ENCODE assay signal across 9 mouse cellular contexts in genomic region chr3:105151475-105152157, GRCm38 (mm10).
DNase-seq lines count a peak whose midpoint lies in the region; ATAC-seq and TF ChIP-seq lines count a peak whose summit lies in the region.
"Had no signal": no experiment of that assay in that cellular context is flagged by ENCODE, and none has a peak within 500 bp of the region (broad histone marks: within the 10 kb centered on the region; RNA-seq: fewer than 3 reads in every experiment).

No protein-coding gene starts in this region.

- WGBS in lung, adult 2 months = 25% methylated on average over 11 of the region's 11 CpGs
- 14% methylated on average over 11 of the region's 11 CpGs for WGBS in embryonic facial prominence, embryonic 11.5 days
- 20% methylated on average over 11 of the region's 11 CpGs for WGBS in hindbrain, embryonic 10.5 days
- 21% methylated on average over 11 of the region's 11 CpGs for WGBS in midbrain, embryonic 12.5 days
- WGBS in stomach, embryonic 16.5 days = 19% methylated on average over 11 of the region's 11 CpGs

- no peaks in the 10 kb centered on the region for H3K36me3 ChIP-seq in embryonic facial prominence, embryonic 11.5 days (replicated peaks; ENCODE audit: control insufficient read depth, insufficient read depth, low read depth, low read length)
- no peaks in the 10 kb centered on the region for H3K36me3 ChIP-seq in hindbrain, embryonic 10.5 days
- H3K36me3 ChIP-seq in midbrain, embryonic 12.5 days = no peaks in the 10 kb centered on the region
- no peaks in the 10 kb centered on the region for H3K36me3 ChIP-seq in stomach, embryonic 16.5 days (ENCODE audit: control insufficient read depth, insufficient read depth, low read length)

- ATAC-seq in embryonic facial prominence, embryonic 11.5 days (replicated peaks; ENCODE audit: insufficient number of reproducible peaks, low FRiP score, low TSS enrichment, low read depth) = 0 out of 2 replicates have a peak, but pooled peaks have one; percentile 56
- peak; percentile 77 for ATAC-seq in midbrain, embryonic 12.5 days (ENCODE audit: low FRiP score, low read depth)
- ATAC-seq in stomach, embryonic 16.5 days (ENCODE audit: insufficient read depth, low FRiP score) = peak; percentile 17; the same call in 1 of the 2 replicates

- DNase-seq in lung, adult 2 months = no peak
- no peak for DNase-seq in lung, postnatal 25 days (ENCODE audit: low spot score)
- DNase-seq in embryonic facial prominence, embryonic 11.5 days (ENCODE audit: low spot score) = peak; percentile 76
- DNase-seq in hindbrain, embryonic 10.5 days (ENCODE audit: low spot score) = peak; percentile 56
- peak; percentile 55 to 71 for DNase-seq in layer of hippocampus, postnatal 10 days (ENCODE audit: low spot score in 2 of 2)
- DNase-seq in T-cell, adult 2 months (ENCODE audit: low spot score) = no peak

- no peak overlapping the region for H3K27ac ChIP-seq in embryonic facial prominence, embryonic 11.5 days (replicated peaks; ENCODE audit: low read depth, low read length)
- no peak overlapping the region for H3K27ac ChIP-seq in hindbrain, embryonic 10.5 days
- no peak overlapping the region for H3K27ac ChIP-seq in midbrain, embryonic 12.5 days (replicated peaks)
- no peak overlapping the region for H3K27ac ChIP-seq in stomach, embryonic 16.5 days (ENCODE audit: low read length)

- peak; percentile 19; the same call in 1 of the 2 replicates for TF ChIP-seq CTCF in lung, adult 2 months (IDR thresholded peaks at IDR 0.05; ENCODE audit: insufficient read depth, low read length)

- H3K4me1 ChIP-seq in lung, adult 2 months (ENCODE audit: control insufficient read depth, insufficient read depth, low read length) = no peaks in the 10 kb centered on the region
- H3K4me1 ChIP-seq in embryonic facial prominence, embryonic 11.5 days (ENCODE audit: control insufficient read depth, insufficient read depth, low read length) = no peaks in the 10 kb centered on the region
- H3K4me1 ChIP-seq in hindbrain, embryonic 10.5 days (replicated peaks) = peaks cover 11% of the 10 kb centered on the region; the same call in 1 of the 2 replicates
- H3K4me1 ChIP-seq in midbrain, embryonic 12.5 days = peaks cover 8% of the 10 kb centered on the region; the same call in 1 of the 2 replicates
- H3K4me1 ChIP-seq in stomach, embryonic 16.5 days (ENCODE audit: control insufficient read depth, insufficient read depth, low read length) = peaks cover 3% of the 10 kb centered on the region; the same call in 1 of the 2 replicates

- no peaks in the 10 kb centered on the region for H3K27me3 ChIP-seq in embryonic facial prominence, embryonic 11.5 days (ENCODE audit: control insufficient read depth, insufficient read depth, low read length)
- H3K27me3 ChIP-seq in hindbrain, embryonic 10.5 days (ENCODE audit: insufficient read depth, poor library complexity, severe bottlenecking) = no peaks in the 10 kb centered on the region
- 0 out of 2 replicates have a peak, but pooled peaks cover 4% of the 10 kb centered on the region for H3K27me3 ChIP-seq in midbrain, embryonic 12.5 days
- H3K27me3 ChIP-seq in stomach, embryonic 16.5 days (ENCODE audit: control insufficient read depth, insufficient read depth, low read length) = no peaks in the 10 kb centered on the region

- H3K4me3 ChIP-seq in lung, adult 2 months (replicated peaks; ENCODE audit: extremely low read depth, low read depth, low read length) = no peak overlapping the region
- H3K4me3 ChIP-seq in embryonic facial prominence, embryonic 11.5 days (ENCODE audit: low read depth, low read length) = no peak overlapping the region
- no peak overlapping the region for H3K4me3 ChIP-seq in hindbrain, embryonic 10.5 days
- H3K4me3 ChIP-seq in midbrain, embryonic 12.5 days = no peak overlapping the region
- H3K4me3 ChIP-seq in stomach, embryonic 16.5 days (replicated peaks; ENCODE audit: low read length) = no peak overlapping the region
- H3K4me3 ChIP-seq: myocyte had no signal

- H3K9me3 ChIP-seq in embryonic facial prominence, embryonic 11.5 days (replicated peaks; ENCODE audit: control insufficient read depth, low read length) = no peaks in the 10 kb centered on the region
- 0 out of 2 replicates have a peak, but pooled peaks cover 6% of the 10 kb centered on the region for H3K9me3 ChIP-seq in hindbrain, embryonic 10.5 days
- no peaks in the 10 kb centered on the region for H3K9me3 ChIP-seq in midbrain, embryonic 12.5 days
- H3K9me3 ChIP-seq in stomach, embryonic 16.5 days (replicated peaks; ENCODE audit: control insufficient read depth, low read length) = no peaks in the 10 kb centered on the region

- no peak overlapping the region for H3K4me2 ChIP-seq in embryonic facial prominence, embryonic 11.5 days (ENCODE audit: low read depth, low read length)
- H3K4me2 ChIP-seq in midbrain, embryonic 12.5 days (replicated peaks) = no peak overlapping the region
- H3K4me2 ChIP-seq in stomach, embryonic 16.5 days (ENCODE audit: low read depth, low read length) = no peak overlapping the region

- no peak overlapping the region for H3K9ac ChIP-seq in embryonic facial prominence, embryonic 11.5 days (replicated peaks; ENCODE audit: low read length)
- no peak overlapping the region for H3K9ac ChIP-seq in midbrain, embryonic 12.5 days (replicated peaks)
- H3K9ac ChIP-seq in stomach, embryonic 16.5 days (ENCODE audit: low read length) = no peak overlapping the region

- TF ChIP-seq POLR2A in lung, adult 2 months (IDR thresholded peaks at IDR 0.05; ENCODE audit: borderline replicate concordance, extremely low read depth, low read depth, low read length) = no peak

Comparison
In these comparisons a context has a peak if more than half of its experiments do, and no peak if none do; other contexts are left out.
1. DNase-seq: peak in embryonic facial prominence, embryonic 11.5 days (single experiment), hindbrain, embryonic 10.5 days (single experiment) and layer of hippocampus, postnatal 10 days (2 of 2); none in lung, adult 2 months (single experiment), lung, postnatal 25 days (single experiment) and T-cell, adult 2 months (single experiment).
2. ATAC-seq: peak in every context shown above with its lines; median percentile 77 in midbrain, embryonic 12.5 days; 56 in embryonic facial prominence, embryonic 11.5 days; 17 in stomach, embryonic 16.5 days.